Mouse (Mus musculus) embryonic fibroblast, embryonic 13.5 days (primary cell): ENCODE measurements around the gene Cast. TPM values are rescaled to one million over a fixed set of nuclear protein-coding genes. Genes with fewer than 3 reads are reported as not detected.

Experiments
- H3K27ac ChIP-seq: 2 replicates; pipeline ENCODE4 v1.5.1; 2012; ENCODE audit warnings: low read length, control low read depth, inconsistent platforms; ENCODE audit not compliant: insufficient read depth
- H3K4me1 ChIP-seq: 2 replicates; pipeline ENCODE4 v1.6.1; 2011; ENCODE audit warnings: low read length; ENCODE audit not compliant: control insufficient read depth, insufficient read depth
- H3K4me3 ChIP-seq: 2 replicates; pipeline ENCODE4 v1.5.1; 2011; ENCODE audit warnings: mild to moderate bottlenecking, control low read depth, low read length; ENCODE audit not compliant: insufficient read depth
- CTCF ChIP-seq: IDR thresholded peaks from 2 replicates; pipeline ENCODE4 v1.5.1; 2011; ENCODE audit warnings: mild to moderate bottlenecking, control low read depth, low read length, moderate library complexity, borderline replicate concordance; ENCODE audit not compliant: insufficient read depth
- POLR2A ChIP-seq: IDR thresholded peaks from 2 replicates; pipeline ENCODE4 v1.6.1; 2011; ENCODE audit warnings: low read depth, mild to moderate bottlenecking, control low read depth, low read length, moderate library complexity
- polyA plus RNA-seq: library from polyadenylated mRNA; stranded (reverse); fragments of >200 nt; gene quantifications from 2 replicates; pipeline ENCODE4 v1.2.4, GENCODE M21; 2011; ENCODE audit warnings: low read depth; ENCODE audit not compliant: missing spikeins, insufficient read length

Cast gene
- 136 and 175 TPM in 2 replicates for polyA plus RNA-seq

DNA sequence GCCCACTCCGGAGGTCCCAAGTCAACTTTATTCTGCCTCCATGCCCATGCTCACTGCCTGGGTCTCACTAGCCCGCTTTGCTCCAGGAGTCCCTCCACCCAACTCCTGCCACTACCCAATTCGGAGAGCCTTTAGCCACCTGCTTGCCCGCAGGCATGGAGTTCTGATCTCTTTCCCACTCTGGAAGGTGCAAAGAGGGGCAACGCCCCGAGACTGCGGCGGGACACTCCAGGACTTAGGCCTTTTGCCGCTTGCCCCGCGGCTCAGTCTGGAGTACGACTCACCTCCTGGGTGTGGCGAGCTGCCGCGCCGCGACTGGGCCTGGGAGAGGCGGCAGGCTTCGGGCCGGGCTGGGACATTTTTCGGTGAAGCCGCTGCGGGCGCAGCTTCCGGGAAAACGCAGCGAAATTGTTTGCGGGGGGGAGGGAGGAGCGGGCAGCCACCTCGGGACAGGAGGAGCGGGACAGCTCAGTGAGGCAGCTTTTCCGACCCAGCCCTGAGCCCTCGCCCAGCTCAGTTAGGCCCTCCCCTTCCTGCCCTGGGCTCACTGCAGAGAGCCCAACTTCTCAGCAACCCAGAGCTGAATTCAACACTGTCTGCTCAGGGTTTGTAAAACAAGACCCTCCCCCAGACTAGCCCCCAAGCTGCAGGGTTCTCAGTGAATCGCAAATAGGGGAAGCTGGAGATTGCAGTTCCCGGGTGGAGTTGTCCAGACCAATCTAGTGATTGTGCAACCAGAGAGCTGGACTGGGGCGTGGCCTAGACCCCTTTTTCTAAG is at the start of gene Cast:
Gene Cast, minus strand, starts transcription at position 659 of the 778 bp plus-strand sequence.
- peak within 1 kb of the TSS; percentile 59 for H3K4me3 ChIP-seq
- peak; percentile 87 for TF ChIP-seq POLR2A
- TF ChIP-seq CTCF, result no peak
- peak within 1 kb of the TSS; percentile 66 for H3K27ac ChIP-seq
- peaks cover 2% of the 10 kb centered on the region; the same call in 1 of the 2 replicates for H3K4me1 ChIP-seq

DNA sequence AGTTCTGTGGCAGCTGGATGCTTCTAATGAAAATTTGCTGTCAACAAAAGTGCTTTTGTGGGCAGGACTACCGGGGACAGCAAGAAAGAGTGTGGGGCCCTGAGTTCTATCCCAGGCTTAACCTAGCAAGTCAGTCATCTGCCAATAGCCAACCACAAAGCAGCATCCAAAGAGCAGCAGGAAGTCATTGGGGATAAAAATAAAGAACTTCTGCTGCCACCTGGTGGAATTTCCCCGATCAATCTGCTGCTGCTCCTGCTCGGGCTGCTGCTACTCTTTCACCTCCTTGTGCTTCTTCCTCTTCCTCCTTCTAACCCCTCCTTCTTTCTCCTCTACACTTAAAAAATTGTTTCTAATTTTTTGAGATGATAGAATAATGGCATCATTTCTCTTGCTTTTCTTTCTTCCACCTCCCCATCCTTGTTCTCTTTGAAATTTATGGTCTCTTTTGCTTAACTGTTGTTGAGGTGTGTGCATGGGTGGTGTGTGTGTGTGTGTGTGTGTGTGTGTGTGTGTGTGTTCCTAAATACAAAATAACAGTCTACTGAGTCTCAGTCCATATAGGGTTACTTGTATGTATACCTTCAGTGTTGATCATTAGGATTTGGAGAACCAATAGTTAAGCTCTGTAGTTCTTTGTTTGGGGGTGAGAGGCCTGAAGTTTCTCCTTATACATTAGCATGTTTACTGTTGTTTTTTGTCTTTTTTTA is 45.9 kb upstream of the Cast start:
- Histone ChIP-seq H3K4me1 (no peaks in the 10 kb centered on the region), H3K4me3 (no peak overlapping the region), H3K27ac (no peak overlapping the region)
- peak; percentile 25; the same call in 1 of the 2 replicates for TF ChIP-seq CTCF
- TF ChIP-seq POLR2A, result no peak

DNA sequence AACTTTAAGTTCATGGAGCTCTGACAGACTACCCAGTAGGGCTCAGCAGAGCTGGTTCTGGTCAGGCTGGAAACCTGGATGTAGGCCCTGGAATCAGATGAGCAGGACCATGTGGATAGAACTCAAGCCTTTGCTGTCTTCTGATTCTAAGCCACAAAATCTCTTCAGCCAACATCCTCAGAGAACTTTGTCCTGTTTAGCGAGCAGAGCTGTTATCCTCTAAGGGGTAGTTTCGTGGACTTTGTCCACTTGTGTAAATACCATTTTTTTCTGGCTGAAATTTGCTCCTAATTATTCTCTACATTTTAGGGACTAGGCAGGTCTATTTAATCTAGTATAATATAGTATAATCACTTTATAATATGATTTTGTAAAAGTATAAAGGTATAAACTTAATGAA is 42.2 kb upstream of the Cast start:
- no peak overlapping the region for H3K27ac ChIP-seq
- TF ChIP-seq POLR2A (no peak), CTCF (no peak)
- H3K4me1 ChIP-seq, result no peaks in the 10 kb centered on the region
- no peak overlapping the region for H3K4me3 ChIP-seq

DNA sequence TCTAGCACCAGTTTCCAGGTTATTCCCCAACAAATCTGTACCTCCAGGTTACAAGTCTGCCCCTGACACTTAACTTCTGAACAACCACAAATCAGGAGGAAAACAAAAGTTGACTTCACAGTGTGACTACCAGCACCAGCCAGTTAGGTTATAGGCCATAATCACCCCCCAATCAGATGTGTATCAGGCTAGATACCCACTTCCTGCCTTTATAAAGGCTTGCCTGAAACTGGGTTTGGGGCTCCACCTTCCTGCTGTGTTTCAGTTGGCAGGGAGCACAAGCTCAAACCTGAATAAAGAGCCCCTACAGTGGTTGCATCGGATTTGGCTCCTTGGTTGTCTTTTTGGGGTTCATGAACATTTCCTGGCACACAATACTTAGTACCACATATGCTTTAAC is 37.3 kb upstream of the Cast start:
- TF ChIP-seq POLR2A, result no peak
- no peak for TF ChIP-seq CTCF
- no peaks in the 10 kb centered on the region for H3K4me1 ChIP-seq
- no peak overlapping the region for H3K27ac ChIP-seq
- no peak overlapping the region for H3K4me3 ChIP-seq

DNA sequence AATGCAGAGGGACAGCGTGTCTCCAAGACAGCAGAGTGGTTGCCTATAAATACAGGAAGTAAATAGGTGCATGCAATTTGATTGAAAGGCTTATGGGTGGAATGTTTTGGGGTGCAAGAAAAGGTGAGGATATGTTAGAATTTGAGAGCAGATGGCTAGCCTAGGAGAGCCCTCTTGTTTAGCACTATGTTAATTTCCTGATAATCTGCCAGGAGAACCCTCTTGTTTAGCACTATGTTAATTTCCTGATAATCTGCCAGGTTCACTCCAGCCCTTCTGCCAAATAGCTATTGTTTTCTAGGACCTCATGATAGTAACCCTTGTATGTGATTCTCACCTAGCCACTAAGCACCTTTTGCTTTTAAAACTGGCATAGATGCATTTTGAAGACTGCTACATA is 25.9 kb upstream of the Cast start:
- H3K4me3 ChIP-seq, result no peak overlapping the region
- H3K27ac ChIP-seq, result no peak overlapping the region
- TF ChIP-seq CTCF, result no peak
- no peak for TF ChIP-seq POLR2A
- H3K4me1 ChIP-seq, result no peaks in the 10 kb centered on the region

DNA sequence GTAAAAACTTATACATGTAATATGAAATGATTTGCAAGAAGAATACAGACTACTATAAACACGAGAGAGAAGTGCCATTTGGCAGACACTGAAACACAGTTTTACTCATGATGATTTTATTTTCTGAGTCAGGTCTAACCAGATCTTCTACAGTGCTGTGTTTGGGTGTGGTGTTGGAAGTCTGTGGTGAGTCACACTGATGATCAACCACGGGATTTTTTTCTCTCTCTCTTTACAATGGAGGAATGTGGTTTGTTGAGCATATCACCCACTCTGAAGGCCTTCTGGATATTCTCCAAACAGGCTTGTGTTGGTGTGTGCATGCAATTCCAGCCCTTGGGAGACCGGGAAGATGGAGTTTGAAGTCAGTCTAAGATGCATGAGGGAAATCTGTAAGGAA is 13.5 kb upstream of the Cast start:
- H3K4me3 ChIP-seq, result no peak overlapping the region
- no peak overlapping the region for H3K27ac ChIP-seq
- H3K4me1 ChIP-seq, result peaks cover 2% of the 10 kb centered on the region
- TF ChIP-seq POLR2A, result no peak
- no peak for TF ChIP-seq CTCF

DNA sequence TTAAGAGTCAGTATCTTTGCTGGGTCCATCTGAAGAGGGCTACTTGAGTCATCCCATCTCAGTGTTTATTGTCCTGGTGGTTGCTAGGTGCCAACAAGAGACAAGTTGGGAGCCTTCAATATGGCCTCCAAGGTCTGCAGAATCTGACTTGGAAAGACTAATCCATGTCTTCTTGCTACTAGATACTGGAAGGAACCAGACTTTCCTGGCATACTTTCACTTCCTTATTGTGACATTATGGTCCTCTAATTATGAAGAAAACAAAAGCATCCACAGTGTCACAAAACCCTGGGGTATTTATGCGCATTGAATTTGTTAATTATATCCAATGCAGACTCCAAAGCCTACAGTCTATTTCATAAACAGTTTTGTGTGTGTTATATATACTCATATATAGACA is 7.1 kb upstream of the Cast start:
- Histone ChIP-seq H3K27ac (no peak overlapping the region), H3K4me3 (no peak overlapping the region), H3K4me1 (no peaks in the 10 kb centered on the region)
- no peak for TF ChIP-seq CTCF
- TF ChIP-seq POLR2A, result no peak

DNA sequence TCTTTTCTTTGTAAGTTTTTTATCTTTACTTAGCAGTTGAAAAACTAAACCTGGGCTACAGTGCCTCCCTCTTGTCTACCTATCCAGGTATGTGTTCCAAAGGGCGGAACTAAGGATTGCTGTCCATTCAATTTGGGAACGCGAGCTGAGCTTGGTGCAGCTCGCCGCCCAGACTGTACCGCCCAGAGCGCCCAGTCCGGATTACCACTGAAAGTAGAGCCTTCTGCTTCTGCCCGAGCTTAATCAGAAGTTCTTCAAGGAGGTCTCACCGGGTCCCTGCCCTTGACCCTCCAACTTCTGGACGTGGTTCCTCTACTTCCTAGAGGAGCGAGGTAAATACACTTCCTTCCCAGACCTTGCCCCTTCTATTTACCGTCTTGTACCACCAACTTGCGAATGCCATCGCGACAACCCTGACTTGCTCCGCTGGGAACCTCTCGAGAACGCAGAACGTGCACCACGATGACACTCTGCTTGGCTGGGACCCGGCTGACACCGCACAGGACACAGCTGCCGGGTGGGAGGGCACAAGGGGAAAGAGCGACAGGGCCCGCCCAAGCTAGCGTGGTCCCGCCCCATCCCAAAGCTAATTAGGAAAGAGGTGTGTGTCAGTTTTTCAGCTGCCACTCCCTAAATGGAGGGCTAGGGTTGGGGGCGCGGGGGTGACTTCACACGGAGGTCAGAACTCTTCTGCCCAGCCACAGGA is 1.0 kb downstream of the Cast start:
- Histone ChIP-seq H3K4me3 (peak overlapping the region; percentile 59), H3K27ac (peak overlapping the region; percentile 66), H3K4me1 (peaks cover 2% of the 10 kb centered on the region; the same call in 1 of the 2 replicates)
- TF ChIP-seq CTCF (no peak), POLR2A (peak; percentile 84)

DNA sequence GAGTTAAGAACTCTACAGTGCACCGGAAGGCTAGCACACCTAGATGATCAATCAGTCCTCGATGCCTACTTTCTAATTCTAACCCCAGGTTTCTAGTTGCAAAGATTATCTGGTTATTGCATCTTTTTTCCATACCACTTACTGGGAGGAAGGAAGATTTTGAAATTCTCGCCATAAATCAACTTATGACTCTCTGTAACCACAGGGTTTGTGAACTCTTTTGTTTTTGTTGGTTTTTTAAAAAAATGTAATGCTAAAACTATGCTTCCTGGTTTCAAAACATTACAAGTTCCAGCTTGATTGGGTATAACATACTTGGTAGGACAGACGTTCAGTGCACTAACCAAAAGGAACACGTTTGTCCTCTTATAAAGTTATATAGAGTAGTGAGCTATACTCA is 1.7 kb downstream of the Cast start:
- H3K27ac ChIP-seq, result peak overlapping the region; percentile 53
- H3K4me1 ChIP-seq, result peaks cover 2% of the 10 kb centered on the region; the same call in 1 of the 2 replicates
- H3K4me3 ChIP-seq, result peak overlapping the region; percentile 59
- TF ChIP-seq POLR2A, result no peak
- TF ChIP-seq CTCF, result no peak
